Mouse (Mus musculus): ENCODE results near the gene Zbtb22. TPM values are rescaled to one million over a fixed set of nuclear protein-coding genes. Genes with fewer than 3 reads are reported as not detected.

The Zbtb22 gene
- polyA plus RNA-seq, 1 experiment from 2014 or later = 23.2 TPM

- peak overlapping the region; percentile 83 for H3K27ac ChIP-seq
- peak; percentile 44 for DNase-seq (ENCODE audit: extremely low spot score, low spot score)
- peak overlapping the region; percentile 76 for H3K4me3 ChIP-seq
- H3K36me3 ChIP-seq (replicated peaks) = peaks cover 25% of the 10 kb centered on the region
- H3K9me3 ChIP-seq = no peaks in the 10 kb centered on the region; the same call in 1 of the 2 replicates
- H3K27me3 ChIP-seq (ENCODE audit: poor library complexity, severe bottlenecking) = peaks cover 15% of the 10 kb centered on the region
- peaks cover 62% of the 10 kb centered on the region for H3K4me1 ChIP-seq
- WGBS = under 1% methylated on average over 52 of the region's 52 CpGs
Observed at GRCm38 (mm10) chr17:33919351-33920281, 3.9 kb downstream of the Zbtb22 start.

- Histone ChIP-seq H3K27ac (peak overlapping the region; percentile 83), H3K9me3 (no peaks in the 10 kb centered on the region; the same call in 1 of the 2 replicates), H3K4me1 (peaks cover 55% of the 10 kb centered on the region), H3K27me3 (ENCODE audit: poor library complexity, severe bottlenecking) (peaks cover 15% of the 10 kb centered on the region), H3K36me3 (replicated peaks) (peaks cover 26% of the 10 kb centered on the region), H3K4me3 (peak overlapping the region; percentile 76)
- WGBS = under 1% methylated on average over 36 of the region's 36 CpGs
- peak; percentile 85 for DNase-seq (ENCODE audit: extremely low spot score, low spot score)
Observed at GRCm38 (mm10) chr17:33920282-33921097, 4.8 kb downstream of the Zbtb22 start.

DNA sequence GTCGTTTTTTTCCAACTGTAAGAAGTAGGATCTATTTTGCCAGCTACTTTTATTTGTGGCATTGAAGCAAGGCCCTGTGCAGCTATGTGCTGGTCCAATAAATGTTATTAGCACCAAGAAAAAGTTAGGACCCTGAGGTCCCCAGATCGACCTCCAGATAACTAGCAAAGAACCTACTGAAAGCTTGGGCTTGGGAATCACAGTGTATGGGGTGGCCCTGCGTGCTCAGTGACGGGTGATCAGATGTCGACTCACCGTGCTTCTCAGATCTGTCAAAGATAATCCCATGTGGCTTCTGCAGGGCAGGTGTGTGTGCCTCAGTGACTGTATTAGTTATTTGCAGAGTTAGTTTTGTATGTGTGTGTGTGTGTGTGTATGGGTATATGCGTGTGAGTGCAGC is 5.7 kb downstream of the Zbtb22 start:
- Histone ChIP-seq H3K4me1 (peaks cover 52% of the 10 kb centered on the region), H3K36me3 (replicated peaks) (peaks cover 35% of the 10 kb centered on the region), H3K27ac (no peak overlapping the region), H3K9me3 (no peaks in the 10 kb centered on the region; the same call in 1 of the 2 replicates), H3K4me3 (peak overlapping the region; percentile 76; the same call in 1 of the 2 replicates), H3K27me3 (ENCODE audit: poor library complexity, severe bottlenecking) (peaks cover 15% of the 10 kb centered on the region)
- WGBS = 89% methylated on average over 7 of the region's 7 CpGs
- DNase-seq (ENCODE audit: extremely low spot score, low spot score) = no peak

GRCm38 (mm10) chr17:33924577-33925283 is 9.0 kb downstream of the Zbtb22 start:
- H3K4me1 ChIP-seq = peaks cover 37% of the 10 kb centered on the region
- no peak overlapping the region for H3K27ac ChIP-seq
- 85% methylated on average over 10 of the region's 10 CpGs for WGBS
- peak overlapping the region; percentile 0; the same call in 1 of the 2 replicates for H3K4me3 ChIP-seq
- H3K9me3 ChIP-seq = no peaks in the 10 kb centered on the region
- H3K36me3 ChIP-seq (replicated peaks) = peaks cover 28% of the 10 kb centered on the region
- H3K27me3 ChIP-seq (ENCODE audit: poor library complexity, severe bottlenecking) = no peaks in the 10 kb centered on the region
- DNase-seq (ENCODE audit: extremely low spot score, low spot score) = no peak

DNA sequence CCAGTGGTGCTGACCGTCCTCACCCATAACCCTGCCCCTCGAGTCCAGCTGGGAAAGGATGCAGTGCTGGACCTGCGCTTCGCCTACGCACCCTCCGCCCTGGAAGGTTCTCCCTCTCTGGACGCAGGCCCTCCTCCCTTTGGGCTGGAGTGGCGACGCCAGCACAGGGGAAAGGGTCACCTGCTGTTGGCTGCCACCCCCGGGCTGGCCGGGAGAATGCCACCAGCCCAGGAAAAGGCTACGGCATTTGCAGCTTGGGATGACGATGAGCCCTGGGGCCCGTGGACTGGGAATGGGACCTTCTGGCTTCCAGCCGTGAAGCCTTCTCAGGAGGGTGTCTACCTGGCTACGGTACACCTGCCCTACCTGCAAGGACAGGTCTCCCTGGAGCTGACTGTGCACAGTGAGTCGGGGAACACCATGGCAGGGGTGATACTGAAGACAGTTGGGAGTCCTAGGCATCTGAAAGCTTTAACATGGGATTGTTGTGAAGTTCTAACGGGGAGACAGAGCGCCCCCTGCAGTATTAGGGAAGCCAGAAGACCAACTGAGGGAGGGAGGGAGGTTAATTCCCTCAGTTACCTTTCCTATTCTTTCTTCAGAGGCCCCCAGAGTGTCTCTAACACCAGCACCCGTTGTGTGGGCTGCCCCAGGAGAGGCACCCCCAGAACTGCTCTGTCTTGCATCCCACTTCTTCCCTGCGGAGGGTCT is 9.9 kb downstream of the Zbtb22 start:
- WGBS = 82% methylated on average over 21 of the region's 21 CpGs
- H3K4me1 ChIP-seq = peaks cover 35% of the 10 kb centered on the region
- DNase-seq (ENCODE audit: extremely low spot score, low spot score) = no peak
- H3K27ac ChIP-seq = no peak overlapping the region
- no peaks in the 10 kb centered on the region for H3K9me3 ChIP-seq
- no peaks in the 10 kb centered on the region for H3K27me3 ChIP-seq (ENCODE audit: poor library complexity, severe bottlenecking)
- peak overlapping the region; percentile 14; the same call in 1 of the 2 replicates for H3K4me3 ChIP-seq
- H3K36me3 ChIP-seq (replicated peaks) = peaks cover 28% of the 10 kb centered on the region

DNA sequence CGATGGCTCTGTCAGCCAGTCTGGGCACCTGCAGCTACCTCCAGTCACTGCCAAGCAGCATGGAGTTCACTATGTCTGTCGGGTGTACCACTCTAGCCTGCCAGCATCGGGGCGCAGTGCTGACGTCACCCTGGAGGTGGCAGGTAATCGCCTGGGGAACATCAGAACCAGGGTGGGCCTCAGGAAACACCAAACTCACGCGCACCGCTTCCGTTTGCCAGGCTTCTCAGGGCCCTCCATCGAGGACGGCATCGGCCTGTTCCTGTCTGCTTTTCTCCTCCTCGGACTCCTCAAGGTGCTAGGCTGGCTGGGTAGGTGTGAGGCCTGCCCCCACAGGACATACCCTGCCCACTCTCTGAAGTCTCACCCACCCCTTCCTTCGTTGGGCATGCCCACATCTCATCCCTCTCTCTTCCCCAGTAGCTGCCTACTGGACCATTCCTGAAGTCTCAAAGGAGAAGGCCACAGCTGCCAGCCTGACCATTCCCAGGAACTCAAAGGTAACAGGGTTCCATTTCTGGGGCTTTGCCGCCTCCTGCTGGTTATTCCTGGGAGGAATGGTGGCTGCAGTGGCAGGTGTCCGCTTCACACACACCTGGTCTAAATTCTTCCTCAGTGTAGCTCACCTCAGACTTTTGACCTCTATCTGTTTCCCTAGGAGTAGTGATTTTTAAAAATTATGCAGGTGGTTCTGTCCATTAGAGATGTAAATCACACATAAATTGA is 10.7 kb downstream of the Zbtb22 start:
- WGBS = 73% methylated on average over 17 of the region's 17 CpGs
- peaks cover 28% of the 10 kb centered on the region for H3K36me3 ChIP-seq (replicated peaks)
- DNase-seq (ENCODE audit: extremely low spot score, low spot score) = no peak
- H3K4me1 ChIP-seq = peaks cover 37% of the 10 kb centered on the region
- no peak overlapping the region for H3K27ac ChIP-seq
- H3K9me3 ChIP-seq = no peaks in the 10 kb centered on the region
- peak overlapping the region; percentile 14; the same call in 1 of the 2 replicates for H3K4me3 ChIP-seq
- peaks cover 3% of the 10 kb centered on the region; the same call in 1 of the 2 replicates for H3K27me3 ChIP-seq (ENCODE audit: poor library complexity, severe bottlenecking)

- H3K9me3 ChIP-seq = no peaks in the 10 kb centered on the region
- DNase-seq (ENCODE audit: extremely low spot score, low spot score) = no peak
- H3K27ac ChIP-seq = peak overlapping the region; percentile 92
- H3K27me3 ChIP-seq (ENCODE audit: poor library complexity, severe bottlenecking) = peaks cover 4% of the 10 kb centered on the region; the same call in 1 of the 2 replicates
- H3K4me3 ChIP-seq = peak overlapping the region; percentile 98
- WGBS = 68% methylated on average over 21 of the region's 21 CpGs
- peaks cover 51% of the 10 kb centered on the region for H3K4me1 ChIP-seq
- H3K36me3 ChIP-seq (replicated peaks) = peaks cover 44% of the 10 kb centered on the region
Observed at GRCm38 (mm10) chr17:33928251-33928947, 12.7 kb downstream of the Zbtb22 start.

- DNase-seq (ENCODE audit: extremely low spot score, low spot score) = peak; percentile 93
- H3K36me3 ChIP-seq (replicated peaks) = peaks cover 56% of the 10 kb centered on the region
- no peaks in the 10 kb centered on the region for H3K9me3 ChIP-seq
- H3K27ac ChIP-seq = peak within 1 kb of the TSS; percentile 92
- peak within 1 kb of the TSS; percentile 98 for H3K4me3 ChIP-seq
- H3K4me1 ChIP-seq = peaks cover 51% of the 10 kb centered on the region
- under 1% methylated on average over 80 of the region's 80 CpGs for whole genome bisulfite sequencing
- peaks cover 4% of the 10 kb centered on the region; the same call in 1 of the 2 replicates for H3K27me3 ChIP-seq (ENCODE audit: poor library complexity, severe bottlenecking)
Observed at GRCm38 (mm10) chr17:33929371-33930279, 13.9 kb downstream of the Zbtb22 start, which contains the start of gene Rgl2. Gene Rgl2 (plus strand): TSS chr17:33929543.

- Histone ChIP-seq H3K27me3 (ENCODE audit: poor library complexity, severe bottlenecking) (peaks cover 4% of the 10 kb centered on the region; the same call in 1 of the 2 replicates), H3K36me3 (replicated peaks) (peaks cover 57% of the 10 kb centered on the region), H3K4me3 (peak overlapping the region; percentile 98), H3K27ac (peak overlapping the region; percentile 92), H3K9me3 (no peaks in the 10 kb centered on the region), H3K4me1 (peaks cover 49% of the 10 kb centered on the region)
- WGBS = under 1% methylated on average over 45 of the region's 45 CpGs
- DNase-seq (ENCODE audit: extremely low spot score, low spot score) = no peak
Observed at GRCm38 (mm10) chr17:33930280-33931158, 14.8 kb downstream of the Zbtb22 start.

All from forebrain, embryonic 10.5 days (tissue).